Mouse (Mus musculus) small intestine, adult 2 months (tissue): Measurements from ENCODE around the gene Rnf167. TPM values are rescaled to one million over a fixed set of nuclear protein-coding genes. Genes with fewer than 3 reads are reported as not detected.

Experiments
- H3K27ac ChIP-seq: fragments of 200-500 bp; 2 replicates; pipeline ENCODE4 v1.5.1; 2012; ENCODE audit warnings: low read depth, low read length, control low read depth, inconsistent platforms; ENCODE audit not compliant: insufficient read depth
- H3K27me3 ChIP-seq: fragments of 200-500 bp; 2 replicates; pipeline ENCODE4 v1.6.1; 2012; ENCODE audit warnings: mild to moderate bottlenecking, moderate library complexity, low read length, inconsistent platforms; ENCODE audit not compliant: control insufficient read depth, insufficient read depth
- H3K36me3 ChIP-seq: fragments of 200-500 bp; 2 replicates; pipeline ENCODE4 v1.6.1; 2012; ENCODE audit warnings: mild to moderate bottlenecking, low read length, control low read depth, inconsistent platforms; ENCODE audit not compliant: control insufficient read depth, insufficient read depth
- H3K4me1 ChIP-seq: fragments of 200-500 bp; 2 replicates; pipeline ENCODE4 v1.6.1; 2012; ENCODE audit warnings: low read length, inconsistent platforms, mixed read lengths; ENCODE audit not compliant: control insufficient read depth, insufficient read depth, insufficient read length
- H3K4me3 ChIP-seq: fragments of 200-500 bp; 2 replicates; pipeline ENCODE4 v1.5.1; 2012; ENCODE audit warnings: low read depth, mild to moderate bottlenecking, control low read depth, inconsistent platforms, low read length, moderate library complexity
- CTCF ChIP-seq: fragments of 200-500 bp; IDR thresholded peaks from 2 replicates; pipeline ENCODE4 v1.5.1; 2012; ENCODE audit warnings: low read depth, mild to moderate bottlenecking, control low read depth, inconsistent platforms, low read length, moderate library complexity, mixed read lengths; ENCODE audit not compliant: insufficient replicate concordance, insufficient read length; ENCODE audit errors: extremely low read depth
- POLR2A ChIP-seq: fragments of 200-500 bp; IDR thresholded peaks from 2 replicates; pipeline ENCODE4 v1.6.1; 2012; ENCODE audit warnings: low read depth, mild to moderate bottlenecking, control low read depth, inconsistent platforms, low read length, moderate library complexity
- WGBS: fragments of 180-500 bp; shearing (Covaris S2); methylation state at CpG from one replicate; pipeline ENCODE4 v1.1.7; 2018; 5-methylcytosine and 5-hydroxymethylcytosine counted together
- polyA plus RNA-seq: library from polyadenylated mRNA; depleted of rRNA; stranded (reverse); fragments of >200 nt; gene quantifications from 2 replicates; pipeline ENCODE4 v1.2.3, GENCODE M21; 2012

Gene Rnf167
- polyA plus RNA-seq, 1 experiment, result 114 TPM

DNA sequence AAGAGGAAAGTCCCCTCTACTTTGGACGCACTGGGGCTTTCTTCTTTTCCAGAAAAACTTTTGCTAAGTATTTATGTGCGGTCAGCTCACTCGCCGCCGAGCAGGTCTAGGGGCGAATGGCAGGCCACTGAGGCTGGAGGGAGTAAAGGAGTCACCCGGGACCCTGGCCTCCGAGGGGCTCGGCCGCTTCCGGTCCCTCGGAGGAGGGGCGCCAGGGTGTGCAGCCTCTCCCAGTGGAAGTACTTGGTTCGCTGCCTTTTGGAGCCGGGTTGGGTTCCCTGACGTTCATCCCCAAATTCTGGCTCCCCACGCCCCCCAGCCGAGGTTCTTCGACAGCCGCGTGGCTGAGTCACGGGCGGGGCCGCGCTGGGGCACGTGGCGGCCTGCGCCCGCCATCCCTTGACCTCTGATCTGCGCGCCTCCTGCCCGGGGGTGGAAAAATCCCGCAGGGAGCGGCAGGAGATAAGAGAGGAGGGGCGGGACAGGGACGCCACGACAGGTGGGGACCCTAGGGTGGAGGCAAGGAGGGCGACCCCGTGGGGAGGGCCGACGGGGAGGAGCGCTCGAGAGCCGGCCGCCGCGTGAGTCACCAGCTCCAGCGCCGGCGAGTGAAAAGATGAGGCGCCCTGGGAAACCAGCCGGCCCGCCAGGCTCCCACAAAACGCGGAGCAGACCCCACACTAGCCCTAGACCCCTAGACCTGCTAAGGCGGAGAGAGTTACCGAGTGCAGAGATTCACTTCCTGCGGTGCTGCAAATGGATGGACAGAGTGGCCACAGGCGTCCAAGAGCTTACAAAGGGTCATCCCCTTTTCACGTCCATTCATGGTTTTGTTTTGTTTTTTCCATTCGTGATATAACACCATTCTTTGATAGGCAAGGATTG lies 8.8 kb downstream of the Rnf167 start:
- Histone ChIP-seq H3K27ac (peak overlapping the region; percentile 99), H3K4me3 (peak overlapping the region; percentile 87), H3K4me1 (peaks cover 18% of the 10 kb centered on the region), H3K36me3 (peaks cover 27% of the 10 kb centered on the region), H3K27me3 (no peaks in the 10 kb centered on the region)
- under 1% methylated on average over 61 of the region's 61 CpGs for WGBS
- TF ChIP-seq POLR2A, result peak; percentile 3
- no peak for TF ChIP-seq CTCF

DNA sequence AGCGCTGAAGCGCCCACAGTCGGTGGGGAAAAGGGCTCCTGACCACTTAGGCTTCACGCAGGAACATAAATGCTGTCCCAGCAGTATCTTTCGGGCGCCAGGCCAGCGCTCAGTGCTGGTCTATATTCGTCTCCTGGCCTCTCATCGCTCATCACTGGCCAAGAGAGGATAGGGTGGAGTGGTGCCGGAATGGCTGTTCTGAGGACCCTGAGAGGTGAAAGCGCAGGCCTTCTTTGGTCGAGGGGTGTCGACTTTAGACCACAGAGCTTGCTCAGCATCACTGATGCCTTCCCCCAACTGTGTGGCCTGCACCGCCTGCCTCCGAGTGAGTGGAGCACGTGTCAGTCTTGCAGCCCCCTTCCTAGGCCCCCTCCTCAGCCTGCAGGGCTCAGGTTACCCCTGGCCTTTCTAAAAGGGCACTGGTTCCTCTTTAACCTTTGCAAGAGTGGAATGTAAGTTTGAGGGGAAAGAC lies 9.5 kb downstream of the Rnf167 start:
- Histone ChIP-seq H3K27ac (peak overlapping the region; percentile 99), H3K4me3 (peak overlapping the region; percentile 87), H3K36me3 (peaks cover 22% of the 10 kb centered on the region), H3K27me3 (no peaks in the 10 kb centered on the region), H3K4me1 (peaks cover 15% of the 10 kb centered on the region)
- TF ChIP-seq POLR2A, result no peak
- TF ChIP-seq CTCF, result no peak
- WGBS, result 20% methylated on average over 16 of the region's 16 CpGs

DNA sequence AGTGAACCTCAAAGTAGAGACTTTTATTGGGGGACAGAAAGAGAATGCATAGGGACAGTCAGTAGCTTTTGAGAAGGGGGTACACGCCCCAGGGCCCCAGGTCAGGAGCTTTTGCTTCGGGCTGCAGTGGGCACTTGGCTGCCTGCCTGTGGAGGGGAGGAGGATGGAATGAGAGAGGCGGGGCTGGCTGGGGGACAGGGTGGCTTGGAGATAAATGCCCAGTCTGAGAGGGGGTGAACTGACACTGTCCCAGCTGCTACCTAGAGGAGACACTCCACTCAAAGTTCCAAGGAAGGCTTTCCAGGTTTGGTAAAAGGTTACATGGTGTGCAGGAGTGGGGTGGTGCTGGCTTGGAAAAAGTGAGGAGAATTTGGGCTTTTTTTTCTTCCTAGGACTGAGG lies 9.9 kb downstream of the Rnf167 start, which contains the start of gene Eno3:
TSS of gene Eno3 (plus strand) at position 239 of the 400 bp plus-strand sequence.
- H3K36me3 ChIP-seq, result peaks cover 18% of the 10 kb centered on the region
- 38% methylated on average over 3 of the region's 3 CpGs for WGBS
- peaks cover 15% of the 10 kb centered on the region for H3K4me1 ChIP-seq
- peak within 1 kb of the TSS; percentile 87 for H3K4me3 ChIP-seq
- H3K27me3 ChIP-seq, result no peaks in the 10 kb centered on the region
- TF ChIP-seq POLR2A (no peak), CTCF (no peak)
- peak within 1 kb of the TSS; percentile 99 for H3K27ac ChIP-seq

DNA sequence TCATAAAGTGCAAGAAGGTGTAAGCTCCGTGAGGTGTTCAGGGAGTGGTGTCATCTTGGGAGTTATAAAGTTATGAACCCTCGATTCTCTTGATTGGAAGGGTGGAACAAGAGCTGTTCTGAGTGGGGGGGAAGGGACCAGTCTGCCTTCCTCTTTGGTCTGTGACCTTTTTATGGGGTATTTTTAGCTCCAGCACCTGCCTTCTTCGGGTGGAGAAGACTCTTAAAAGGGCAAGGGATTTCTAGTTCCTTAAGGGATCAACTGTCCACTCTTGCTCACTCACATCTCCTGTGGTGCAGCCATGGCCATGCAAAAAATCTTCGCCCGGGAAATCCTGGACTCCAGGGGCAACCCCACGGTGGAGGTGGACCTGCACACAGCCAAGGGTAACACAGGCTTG lies 10.5 kb downstream of the Rnf167 start:
- Histone ChIP-seq H3K27ac (no peak overlapping the region), H3K4me3 (no peak overlapping the region), H3K27me3 (no peaks in the 10 kb centered on the region), H3K4me1 (peaks cover 15% of the 10 kb centered on the region), H3K36me3 (peaks cover 17% of the 10 kb centered on the region)
- TF ChIP-seq POLR2A (no peak), CTCF (no peak)
- 45% methylated on average over 6 of the region's 6 CpGs for WGBS

DNA sequence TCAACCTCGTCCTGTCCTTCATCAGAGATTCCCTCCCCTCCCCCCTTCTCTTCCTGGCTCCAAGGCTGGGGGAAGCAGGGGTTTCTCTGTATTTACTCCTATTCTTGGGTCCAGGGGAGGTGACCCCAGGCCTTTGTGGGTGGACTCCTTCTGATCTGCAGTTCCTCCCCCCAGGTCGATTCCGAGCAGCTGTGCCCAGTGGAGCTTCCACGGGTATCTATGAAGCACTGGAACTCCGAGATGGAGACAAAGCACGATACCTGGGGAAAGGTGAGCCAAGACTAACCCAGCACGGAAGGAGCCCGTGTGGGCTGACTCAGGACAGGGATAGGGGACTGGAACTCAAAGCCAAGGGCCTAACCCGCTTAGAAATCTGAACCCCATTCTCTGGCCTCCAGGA lies 11.0 kb downstream of the Rnf167 start:
- TF ChIP-seq CTCF, result no peak
- no peak for TF ChIP-seq POLR2A
- H3K27ac ChIP-seq, result no peak overlapping the region
- H3K27me3 ChIP-seq, result no peaks in the 10 kb centered on the region
- H3K36me3 ChIP-seq, result peaks cover 16% of the 10 kb centered on the region
- H3K4me1 ChIP-seq, result peaks cover 15% of the 10 kb centered on the region
- H3K4me3 ChIP-seq, result no peak overlapping the region
- 87% methylated on average over 9 of the region's 9 CpGs for WGBS

DNA sequence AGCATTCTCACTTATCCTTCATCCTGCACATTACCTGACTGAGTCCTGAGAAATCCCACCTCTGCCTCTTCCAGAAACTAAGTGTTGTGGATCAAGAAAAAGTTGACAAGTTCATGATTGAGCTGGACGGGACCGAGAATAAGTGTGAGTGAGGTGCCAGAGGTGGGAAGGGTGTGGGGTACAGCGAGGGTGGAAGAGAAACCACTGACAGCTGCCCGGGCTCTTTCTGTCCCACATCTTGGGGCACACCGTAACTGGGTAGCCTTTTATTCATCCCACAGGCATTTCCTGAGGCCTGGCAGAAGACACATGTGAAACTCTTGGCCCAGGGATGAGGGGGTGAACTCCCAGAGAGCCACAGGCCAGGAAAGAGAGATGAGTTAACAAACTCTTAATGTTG lies 11.5 kb downstream of the Rnf167 start:
- WGBS, result 89% methylated on average over 5 of the region's 5 CpGs
- Histone ChIP-seq H3K27ac (no peak overlapping the region), H3K4me3 (no peak overlapping the region), H3K36me3 (peaks cover 14% of the 10 kb centered on the region), H3K4me1 (peaks cover 15% of the 10 kb centered on the region), H3K27me3 (no peaks in the 10 kb centered on the region)
- TF ChIP-seq POLR2A, result no peak
- TF ChIP-seq CTCF, result no peak

DNA sequence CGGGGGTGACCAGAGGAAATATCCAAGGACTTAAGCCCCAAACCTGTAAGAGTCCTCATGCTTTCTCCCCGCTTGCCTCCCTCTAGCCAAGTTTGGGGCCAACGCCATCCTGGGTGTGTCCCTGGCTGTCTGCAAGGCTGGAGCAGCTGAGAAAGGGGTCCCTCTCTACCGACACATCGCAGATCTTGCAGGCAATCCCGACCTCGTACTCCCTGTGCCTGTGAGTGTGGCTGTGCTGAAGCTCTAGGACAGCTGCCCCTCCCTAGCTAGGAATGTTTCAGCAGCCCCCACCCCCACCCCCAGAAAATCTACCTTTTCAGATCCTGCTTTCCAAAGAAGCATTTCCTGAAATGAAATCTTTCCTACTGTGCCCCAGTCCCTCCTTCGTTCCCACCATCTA lies 11.9 kb downstream of the Rnf167 start:
- no peak overlapping the region for H3K27ac ChIP-seq
- peaks cover 15% of the 10 kb centered on the region for H3K4me1 ChIP-seq
- no peaks in the 10 kb centered on the region for H3K27me3 ChIP-seq
- peaks cover 17% of the 10 kb centered on the region for H3K36me3 ChIP-seq
- H3K4me3 ChIP-seq, result no peak overlapping the region
- WGBS, result 76% methylated on average over 8 of the region's 8 CpGs
- TF ChIP-seq CTCF, result no peak
- TF ChIP-seq POLR2A, result no peak
